Mouse (Mus musculus) thymus, postnatal 10 days (tissue): ENCODE results near the gene Styxl1.

Experiments
- DNase-seq, 2 experiments: peaks; one replicate each; pipeline ENCODE4 v3.0.0; 2021; ENCODE audit warnings: low spot score in 2 of 2

Gene Styxl1

DNA sequence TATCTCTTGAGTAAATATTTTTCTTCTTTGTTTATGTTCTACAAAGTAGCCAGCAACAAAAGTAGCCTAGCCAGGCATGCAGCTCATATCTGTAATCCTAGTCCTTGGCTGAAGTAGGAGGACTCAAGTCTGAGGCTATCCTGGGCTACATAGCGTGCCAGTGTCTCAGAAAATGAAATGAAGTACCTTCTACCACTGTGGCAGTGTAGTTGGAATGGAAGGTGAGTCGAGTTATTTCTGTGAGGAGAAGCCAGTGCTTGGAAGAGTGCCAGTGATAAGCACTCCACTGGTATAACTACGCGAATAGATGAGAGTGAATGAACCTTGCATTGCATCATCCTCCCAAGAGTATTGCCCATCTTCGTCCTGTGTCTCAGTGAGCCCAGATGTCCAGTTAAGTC is 80.5 kb downstream of the Styxl1 start:
- no peak for DNase-seq
